Mouse (Mus musculus) bone marrow macrophage, adult 2 months (primary cell): ENCODE data around the gene Gdf15. TPM values are rescaled to one million over a fixed set of nuclear protein-coding genes. Genes with fewer than 3 reads are reported as not detected.

Source experiments
- H3K27ac ChIP-seq: 2 replicates; pipeline ENCODE4 v1.5.1; 2012; ENCODE audit warnings: low read depth, low read length; ENCODE audit not compliant: insufficient read depth
- H3K4me1 ChIP-seq: 2 replicates; pipeline ENCODE4 v1.6.1; 2012; ENCODE audit warnings: low read length; ENCODE audit not compliant: control insufficient read depth, insufficient read depth
- H3K4me3 ChIP-seq: 2 replicates; pipeline ENCODE4 v1.5.1; 2012; ENCODE audit warnings: mild to moderate bottlenecking, low read length, moderate library complexity; ENCODE audit not compliant: insufficient read depth
- CTCF ChIP-seq: IDR thresholded peaks from 2 replicates; pipeline ENCODE4 v1.5.1; 2012; ENCODE audit warnings: low read depth, mild to moderate bottlenecking, low read length, moderate library complexity
- POLR2A ChIP-seq: IDR thresholded peaks from 2 replicates; pipeline ENCODE4 v1.6.1; 2012; ENCODE audit warnings: mild to moderate bottlenecking, low read depth, low read length, borderline replicate concordance
- polyA plus RNA-seq: library from polyadenylated mRNA; stranded (reverse); fragments of >200 nt; gene quantifications from 2 replicates; pipeline ENCODE4 v1.2.4, GENCODE M21; 2012; ENCODE audit not compliant: missing spikeins, insufficient read depth, insufficient read length

Gene Gdf15
- polyA plus RNA-seq, 1 experiment: 3.3 TPM

GRCm38 (mm10) chr8:70598722-70599121, 33.5 kb downstream of the Gdf15 start:
- no peak overlapping the region for H3K27ac ChIP-seq
- no peak overlapping the region for H3K4me3 ChIP-seq
- peaks cover 20% of the 10 kb centered on the region for H3K4me1 ChIP-seq
- TF ChIP-seq POLR2A (no peak), CTCF (no peak)

- H3K4me1 ChIP-seq: peaks cover 23% of the 10 kb centered on the region
- no peak overlapping the region for H3K4me3 ChIP-seq
- H3K27ac ChIP-seq: no peak overlapping the region
- TF ChIP-seq POLR2A: no peak
- no peak for TF ChIP-seq CTCF
Measured at GRCm38 (mm10) chr8:70598283-70598682, 34.0 kb downstream of the Gdf15 start.

- Histone ChIP-seq H3K4me3 (no peak overlapping the region), H3K27ac (no peak overlapping the region), H3K4me1 (peaks cover 23% of the 10 kb centered on the region)
- TF ChIP-seq POLR2A (no peak), CTCF (no peak)
Measured at GRCm38 (mm10) chr8:70597417-70598272, 34.6 kb downstream of the Gdf15 start.

- Histone ChIP-seq H3K4me1 (peaks cover 23% of the 10 kb centered on the region), H3K4me3 (no peak overlapping the region), H3K27ac (no peak overlapping the region)
- TF ChIP-seq CTCF: no peak
- no peak for TF ChIP-seq POLR2A
Measured at GRCm38 (mm10) chr8:70596775-70597416, 35.4 kb downstream of the Gdf15 start.

- Histone ChIP-seq H3K4me1 (peaks cover 19% of the 10 kb centered on the region), H3K27ac (no peak overlapping the region), H3K4me3 (no peak overlapping the region)
- TF ChIP-seq CTCF (no peak), POLR2A (no peak)
Measured at GRCm38 (mm10) chr8:70596216-70596615, 36.0 kb downstream of the Gdf15 start.

- Histone ChIP-seq H3K4me1 (peaks cover 18% of the 10 kb centered on the region), H3K27ac (no peak overlapping the region), H3K4me3 (no peak overlapping the region)
- TF ChIP-seq CTCF (no peak), POLR2A (no peak)
Measured at GRCm38 (mm10) chr8:70595811-70596210, 36.4 kb downstream of the Gdf15 start.

- Histone ChIP-seq H3K4me3 (peak overlapping the region; percentile 76), H3K27ac (peak overlapping the region; percentile 32; the same call in 1 of the 2 replicates), H3K4me1 (peaks cover 10% of the 10 kb centered on the region)
- TF ChIP-seq POLR2A (no peak), CTCF (no peak)
Measured at GRCm38 (mm10) chr8:70594621-70595564, 37.4 kb downstream of the Gdf15 start.

GRCm38 (mm10) chr8:70593961-70594609, 38.2 kb downstream of the Gdf15 start, which contains the start of gene Isyna1:
TSS of gene Isyna1 (plus strand) at chr8:70594373.
- TF ChIP-seq CTCF: no peak
- TF ChIP-seq POLR2A: no peak; the same call in 1 of the 2 replicates
- peak within 1 kb of the TSS; percentile 47 for H3K27ac ChIP-seq
- H3K4me1 ChIP-seq: peaks cover 10% of the 10 kb centered on the region
- peak within 1 kb of the TSS; percentile 76 for H3K4me3 ChIP-seq

- H3K4me3 ChIP-seq: no peak overlapping the region
- peaks cover 10% of the 10 kb centered on the region for H3K4me1 ChIP-seq
- no peak for TF ChIP-seq POLR2A
- no peak for TF ChIP-seq CTCF
- H3K27ac ChIP-seq: no peak overlapping the region
Measured at GRCm38 (mm10) chr8:70593173-70593572, 39.1 kb downstream of the Gdf15 start.
